Mouse (Mus musculus) spleen, embryonic (tissue): ENCODE measurements around the gene Elf3.
"Not testable (repeated sequence)": the region's sequence is repeated elsewhere in the genome, so short reads cannot be mapped to it uniquely, and the experiment has no call there.

Experiments
- CTCF ChIA-PET: fragments of 350-600 bp; sonication (Branson Sonifier 250); formaldehyde crosslinking; loops from one replicate; lab custom pipeline; 2022; lab: Charles Lee

Elf3 gene

DNA sequence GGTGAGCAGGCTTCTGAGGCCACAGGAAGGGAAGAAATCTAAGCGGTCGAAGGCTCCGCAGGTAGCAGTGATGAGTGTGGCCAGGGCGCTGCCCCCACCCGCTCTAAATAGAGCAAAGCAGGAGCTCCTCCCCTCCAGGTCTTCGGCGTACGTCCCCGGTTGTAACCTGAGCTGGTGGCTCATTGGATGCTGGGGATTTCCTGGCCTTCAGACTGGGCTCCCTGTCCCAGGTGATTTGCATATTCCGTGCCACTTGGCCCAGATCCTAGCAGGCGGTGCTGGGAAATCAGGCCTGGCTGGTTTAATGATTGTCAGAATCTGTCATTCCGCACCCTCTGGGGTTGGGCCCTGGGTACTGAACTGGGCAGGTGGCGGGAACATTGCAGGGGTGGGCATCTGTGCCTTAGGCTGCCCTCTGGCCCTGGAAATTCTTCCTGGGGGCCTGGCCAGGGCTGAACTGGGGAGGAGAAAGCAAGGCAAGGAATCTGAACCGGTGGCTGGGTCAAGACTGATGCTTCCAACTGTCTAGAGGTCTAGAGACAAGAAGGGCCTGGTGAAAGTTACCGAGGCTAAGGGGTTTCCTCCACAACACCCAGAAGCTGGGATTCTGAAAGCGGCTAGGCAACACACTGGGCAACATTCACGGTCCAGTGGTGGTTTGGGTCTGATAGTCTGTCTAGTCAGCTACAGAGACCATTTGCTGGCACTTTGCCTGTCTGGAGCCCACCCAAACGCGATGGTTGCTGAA lies at the start of gene Elf3:
TSS of gene Elf3 (minus strand) at position 189 of the 748 bp plus-strand sequence.
- CTCF ChIA-PET, result no interaction called here

DNA sequence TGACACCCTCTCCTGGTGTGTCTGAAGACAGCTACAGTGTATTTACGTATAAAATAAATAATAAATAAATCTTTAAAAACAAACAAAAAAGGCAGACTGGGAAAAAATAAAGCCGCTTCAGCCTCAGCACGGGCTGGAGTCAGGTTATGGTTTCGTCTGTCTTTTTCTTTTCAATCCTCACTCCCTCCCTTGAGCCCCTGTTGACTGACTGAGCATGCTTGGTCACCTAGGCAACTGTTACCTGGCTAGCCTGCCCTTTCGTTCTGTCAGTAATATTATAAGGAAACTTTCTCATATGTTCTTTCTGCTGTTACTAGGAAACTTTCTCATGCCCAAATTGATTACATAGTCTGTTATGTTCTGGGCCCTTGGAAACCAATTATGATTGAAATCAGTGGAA lies 32.5 kb upstream of the Elf3 start:
- CTCF ChIA-PET, result no interaction called here

DNA sequence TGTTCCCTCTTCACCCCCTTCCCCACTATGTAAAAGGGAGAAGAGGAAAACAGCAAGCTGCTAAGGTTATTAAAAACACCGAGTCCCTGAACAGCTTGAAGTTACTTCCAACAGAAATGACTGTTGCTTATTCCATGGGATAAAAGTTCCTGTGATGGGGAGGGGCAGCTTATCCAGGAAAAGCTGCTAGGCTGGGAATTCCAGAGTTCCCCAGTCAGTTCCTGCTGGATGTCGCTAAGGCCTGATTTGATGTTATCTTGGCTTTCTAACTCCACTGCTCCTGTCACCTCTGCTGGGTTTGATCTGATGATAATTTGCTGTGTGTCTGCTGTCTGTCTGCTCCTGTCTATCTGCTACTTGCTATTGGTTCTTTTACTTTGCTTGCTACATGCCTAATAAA lies 27.9 kb upstream of the Elf3 start:
- CTCF ChIA-PET, result no interaction called here

GRCm38 (mm10) chr1:135283826-135284291 lies 25.5 kb upstream of the Elf3 start, which contains the start of gene Rnpep:
Rnpep (minus strand) TSS chr1:135284084.
- CTCF ChIA-PET, result no interaction called here

GRCm38 (mm10) chr1:135283287-135283825 lies 25.0 kb upstream of the Elf3 start:
- CTCF ChIA-PET, result no interaction called here

GRCm38 (mm10) chr1:135282536-135283286 lies 24.3 kb upstream of the Elf3 start:
- CTCF ChIA-PET, result no interaction called here

DNA sequence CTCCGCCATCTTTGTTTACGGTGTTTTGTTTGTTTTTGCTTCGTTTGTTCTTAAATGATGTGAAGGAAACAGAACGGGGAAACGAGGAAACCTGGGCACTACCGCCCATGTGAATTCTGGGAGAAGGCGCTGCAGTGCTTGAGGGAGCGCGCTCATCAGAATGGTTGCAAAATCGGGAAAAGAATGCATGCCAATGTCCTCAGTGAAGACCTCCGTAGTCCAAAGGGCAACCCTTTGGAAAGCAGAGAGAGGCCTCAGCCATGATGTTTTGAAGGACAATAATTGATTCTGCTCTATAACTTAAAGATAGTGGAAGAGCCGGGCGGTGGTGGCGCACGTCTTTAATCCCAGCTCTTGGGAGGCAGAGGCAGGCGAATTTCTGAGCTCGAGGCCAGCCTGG lies 23.5 kb upstream of the Elf3 start:
- CTCF ChIA-PET, result no interaction called here

DNA sequence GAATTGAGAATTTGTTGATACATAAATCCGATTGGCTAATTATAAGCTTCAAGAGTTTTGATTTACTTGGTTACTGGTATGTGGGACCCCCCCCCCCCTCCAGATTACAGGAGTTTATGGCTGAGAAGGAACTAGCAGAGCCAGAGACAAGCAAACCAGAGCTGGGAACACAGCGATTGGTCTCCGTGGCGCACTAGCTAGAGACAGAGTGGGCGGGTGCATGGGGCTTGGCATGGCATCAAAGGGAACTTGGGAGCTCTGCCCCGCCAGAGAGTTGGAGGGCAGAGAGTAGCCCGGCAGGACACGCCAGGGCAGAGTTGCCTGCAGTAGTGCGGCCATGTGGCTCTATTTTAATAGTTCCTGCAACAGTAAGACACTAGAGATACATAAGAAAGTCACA lies 22.3 kb upstream of the Elf3 start:
- CTCF ChIA-PET, result no interaction called here

DNA sequence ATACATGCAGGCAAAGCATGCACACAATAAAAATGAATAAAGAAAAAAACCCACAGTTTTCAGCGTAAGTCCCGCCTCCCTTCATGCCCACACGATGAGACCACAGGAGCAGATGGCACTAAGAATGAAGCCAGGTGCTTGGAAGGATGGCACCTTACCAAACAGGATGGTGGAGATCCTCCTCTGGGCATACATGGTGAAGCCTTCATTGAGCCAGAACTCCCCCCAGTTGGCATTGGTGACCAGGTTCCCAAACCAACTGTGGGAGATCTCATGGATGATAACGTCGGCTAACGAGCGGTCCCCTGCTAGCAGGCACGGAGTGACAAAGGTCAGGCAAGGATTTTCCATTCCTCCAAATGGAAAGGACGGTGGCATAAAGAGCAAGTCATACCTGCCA lies 13.0 kb upstream of the Elf3 start:
- CTCF ChIA-PET, result no interaction called here

DNA sequence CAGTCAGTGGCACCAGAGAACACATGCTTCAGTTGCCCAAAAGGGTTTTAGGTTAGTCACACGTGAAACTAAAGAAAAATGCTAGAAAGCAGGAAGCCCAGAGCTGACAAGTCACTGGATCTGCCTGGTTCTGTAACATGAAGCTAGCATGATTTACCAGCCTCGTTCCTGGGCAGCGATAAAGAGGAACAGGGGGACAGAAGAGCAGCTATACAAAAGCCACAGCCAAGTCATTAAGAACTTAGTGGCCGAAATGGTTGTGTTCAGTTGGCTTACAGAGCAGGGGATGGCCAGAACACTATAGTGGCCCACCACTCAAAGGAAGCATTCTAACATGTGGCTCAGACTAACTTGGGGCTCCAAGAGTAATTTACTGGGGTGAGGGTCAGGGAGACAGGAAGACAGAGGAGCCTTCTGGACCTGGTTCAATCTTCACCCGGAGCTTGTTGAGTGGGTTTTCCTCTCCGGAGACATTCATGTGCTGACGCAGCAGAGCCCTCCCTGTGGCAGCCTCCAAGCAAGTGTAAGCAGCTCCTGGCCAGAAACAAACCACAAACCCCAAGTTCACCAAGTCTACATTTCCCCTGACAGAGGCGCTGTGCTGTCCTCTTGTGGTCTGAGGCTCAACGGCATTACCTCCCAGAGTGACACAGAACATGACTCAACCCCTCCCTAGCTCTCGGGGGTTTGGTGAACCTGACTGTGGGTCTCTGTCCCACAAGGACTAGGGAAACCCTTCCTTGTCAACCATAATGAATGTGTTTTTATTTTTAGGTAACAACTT lies 9.5 kb upstream of the Elf3 start:
- CTCF ChIA-PET, result no interaction called here

DNA sequence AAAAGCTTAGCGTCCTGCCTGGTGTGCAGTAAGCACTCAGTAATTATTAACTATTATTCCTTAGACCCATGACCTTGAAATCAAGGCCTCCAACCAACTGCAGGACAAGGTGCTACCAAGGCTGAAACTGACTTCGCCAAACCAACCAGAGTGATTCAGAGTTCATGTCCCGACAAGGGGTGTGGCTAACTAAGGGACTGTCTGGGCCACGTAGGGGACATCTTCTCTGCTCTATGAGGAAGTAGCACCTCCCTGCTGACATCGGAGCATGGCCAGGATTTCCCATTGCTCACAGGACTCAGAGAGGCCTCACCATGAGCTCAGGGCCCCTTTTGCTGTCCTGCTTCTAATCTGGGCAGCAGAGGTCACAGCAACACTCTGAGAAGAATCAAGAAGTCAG lies 7.5 kb upstream of the Elf3 start:
- CTCF ChIA-PET, result no interaction called here

GRCm38 (mm10) chr1:135263316-135263715 lies 4.9 kb upstream of the Elf3 start:
- CTCF ChIA-PET, result no interaction called here

GRCm38 (mm10) chr1:135262329-135262728 lies 4.0 kb upstream of the Elf3 start:
- CTCF ChIA-PET, result no interaction called here

- CTCF ChIA-PET, result no interaction called here
These were observed 2.6 kb upstream of the Elf3 start for GRCm38 (mm10) chr1:135260931-135261330.

- CTCF ChIA-PET, result no interaction called here
These were observed 714 bp upstream of the Elf3 start for GRCm38 (mm10) chr1:135259128-135259436.

DNA sequence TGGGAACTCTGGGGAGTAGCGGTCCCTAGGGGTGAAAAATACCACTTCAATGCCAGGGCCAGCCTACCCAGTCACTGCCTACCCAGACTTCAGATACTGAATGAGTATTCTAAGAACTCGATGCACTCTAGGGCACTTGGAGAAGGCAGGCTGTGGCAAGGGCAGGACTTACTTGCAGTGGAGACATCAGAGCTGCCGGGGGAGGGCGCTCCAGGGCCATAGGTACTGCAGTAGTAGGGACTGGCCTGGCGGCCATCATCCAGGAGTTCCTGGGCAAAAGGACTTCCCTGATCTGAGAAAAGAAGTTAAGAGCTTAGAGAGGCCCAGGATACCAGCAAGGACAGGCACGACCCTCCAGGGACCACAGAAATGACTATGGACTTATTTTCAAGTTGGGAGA lies 2.1 kb downstream of the Elf3 start:
- CTCF ChIA-PET, result no interaction called here

DNA sequence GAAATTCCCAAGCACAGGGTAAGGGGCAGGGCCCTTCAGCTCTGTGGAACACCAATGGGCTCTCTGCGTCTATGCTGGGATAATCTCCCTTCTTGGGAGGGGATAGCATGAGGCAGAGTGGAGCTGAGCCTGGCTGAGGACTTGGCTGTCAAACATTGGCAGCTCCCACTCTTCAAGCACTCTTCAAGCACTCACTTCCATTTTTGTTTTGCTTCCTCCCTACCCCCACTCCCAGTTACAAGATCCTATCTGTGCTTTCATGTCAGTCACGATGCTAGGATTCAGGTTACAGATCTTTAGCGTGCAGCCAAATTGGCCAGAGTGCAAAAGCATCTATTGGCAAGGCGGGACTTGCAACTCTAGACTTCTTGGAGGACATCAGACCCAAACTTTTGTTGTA lies 5.5 kb downstream of the Elf3 start:
- CTCF ChIA-PET, result no interaction called here

DNA sequence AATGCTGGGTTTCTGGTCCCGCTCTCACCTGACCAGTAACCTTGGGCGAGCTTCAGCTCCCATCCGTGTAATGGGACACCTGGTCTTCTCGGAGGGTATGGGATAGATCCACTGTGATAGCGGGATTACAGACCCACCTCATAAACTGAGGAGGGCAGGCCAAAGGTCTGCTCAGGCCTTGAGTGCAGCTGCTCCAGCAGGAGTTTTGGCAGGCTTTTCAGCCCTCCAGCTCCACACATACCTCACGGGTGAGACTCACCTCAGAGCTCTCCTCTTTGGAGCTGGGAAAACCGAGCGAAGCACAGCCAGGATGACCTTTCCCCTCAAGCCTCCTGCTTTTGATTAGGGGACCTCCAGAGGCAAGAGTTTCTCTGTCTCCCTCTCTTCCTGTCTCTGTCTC lies 7.0 kb downstream of the Elf3 start:
- CTCF ChIA-PET, result interaction anchor here (0.7 kb wide), 1 partner anchor 8 kb away, joined by 3 read pairs; no protein-coding TSS in a partner anchor

- CTCF ChIA-PET, result no interaction called here
These were observed 7.7 kb downstream of the Elf3 start for GRCm38 (mm10) chr1:135250706-135251105.

GRCm38 (mm10) chr1:135248434-135248850 lies 9.9 kb downstream of the Elf3 start:
- CTCF ChIA-PET, result no interaction called here

- CTCF ChIA-PET, result no interaction called here
These were observed 14.4 kb downstream of the Elf3 start for GRCm38 (mm10) chr1:135244014-135244413.

DNA sequence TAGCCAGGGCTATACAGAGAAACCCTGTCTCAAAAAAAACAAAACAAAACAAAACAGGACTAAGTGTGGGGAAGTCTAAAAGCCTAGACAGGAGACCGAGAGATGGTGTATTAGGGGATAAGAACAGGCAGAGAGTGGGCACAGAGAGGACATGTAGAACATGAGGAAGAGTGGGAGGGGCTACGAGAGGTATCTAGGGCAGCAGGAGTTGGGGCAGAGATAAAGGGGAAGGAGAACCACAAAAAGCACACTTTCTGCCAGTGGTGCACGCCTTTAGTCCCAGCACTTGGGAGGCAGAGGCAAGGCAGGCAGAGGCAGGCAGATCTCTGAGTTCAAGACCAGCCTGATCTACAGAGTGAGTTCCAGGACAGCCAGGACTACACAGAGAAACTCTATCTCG lies 18.2 kb downstream of the Elf3 start:
- CTCF ChIA-PET, result not testable (repeated sequence)
